Mouse (Mus musculus) T-helper 17 cell (primary cell): ENCODE measurements around the gene Tiam1.

Experiments
- in situ Hi-C, 2 experiments: fragments of 300-600 bp; cut with MboI, MseI; formaldehyde crosslinking; loops; 1 replicate in 1 of 2; 2 replicates in 1 of 2; pipeline ENCODE4 v1.15.1; 2025; ENCODE audit warnings: high pct_unique_total_duplicates in 2 of 2

Tiam1 gene

DNA sequence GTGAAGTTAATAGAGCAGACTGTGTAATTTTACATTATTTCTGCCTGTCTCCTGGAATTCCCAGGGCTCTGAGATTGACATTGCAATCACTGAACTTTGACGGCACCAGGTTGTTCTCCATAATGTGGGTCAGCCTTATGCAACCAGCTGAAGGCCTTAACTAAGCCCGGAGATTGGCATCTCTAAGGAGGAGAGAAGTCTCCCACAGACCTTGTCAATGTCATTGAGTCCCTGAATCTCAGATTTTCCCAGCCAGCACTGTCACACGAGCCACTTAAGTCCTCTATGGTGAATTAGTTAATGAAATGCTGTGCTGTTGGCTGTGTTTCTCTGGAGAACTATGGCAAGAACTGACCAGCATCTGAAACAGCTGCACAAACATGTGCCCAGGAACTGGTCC lies 388.9 kb downstream of the Tiam1 start:
- in situ Hi-C loops: no loop called here

DNA sequence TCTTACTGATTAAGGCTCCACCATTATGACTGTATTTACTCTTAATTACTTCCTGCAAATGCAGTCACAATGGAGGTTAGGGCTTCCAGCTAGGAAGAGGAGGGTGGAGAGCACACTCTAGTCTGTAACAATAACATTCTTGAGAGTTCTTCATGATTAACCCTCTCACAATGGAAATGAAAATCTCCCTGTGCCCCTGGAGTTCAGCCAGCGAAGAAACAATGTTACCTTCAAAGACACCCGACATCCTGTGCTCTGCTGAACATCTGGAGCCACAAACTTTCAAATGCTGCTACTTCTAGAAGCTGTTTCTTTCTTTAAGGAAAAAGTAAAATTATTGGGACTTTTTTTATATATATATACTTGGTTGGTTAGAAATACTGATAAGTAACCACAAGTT lies 395.7 kb downstream of the Tiam1 start:
- in situ Hi-C loops: no loop called here

- in situ Hi-C loops: no loop called here
Observed at GRCm38 (mm10) chr16:89739559-89739958, 404.0 kb downstream of the Tiam1 start.

GRCm38 (mm10) chr16:89738963-89739362 lies 404.6 kb downstream of the Tiam1 start:
- in situ Hi-C loops: no loop called here
